Mouse (Mus musculus) thymus, postnatal 36 days (tissue): Measurements from ENCODE around the gene Gm14151.
"Not testable (repeated sequence)": the region's sequence is repeated elsewhere in the genome, so short reads cannot be mapped to it uniquely, and the experiment has no call there.

Source experiments
- DNase-seq, 2 experiments: peaks; one replicate each; pipeline ENCODE4 v3.0.0; 2022; ENCODE audit warnings: mixed read lengths in 2 of 2

Gene Gm14151

DNA sequence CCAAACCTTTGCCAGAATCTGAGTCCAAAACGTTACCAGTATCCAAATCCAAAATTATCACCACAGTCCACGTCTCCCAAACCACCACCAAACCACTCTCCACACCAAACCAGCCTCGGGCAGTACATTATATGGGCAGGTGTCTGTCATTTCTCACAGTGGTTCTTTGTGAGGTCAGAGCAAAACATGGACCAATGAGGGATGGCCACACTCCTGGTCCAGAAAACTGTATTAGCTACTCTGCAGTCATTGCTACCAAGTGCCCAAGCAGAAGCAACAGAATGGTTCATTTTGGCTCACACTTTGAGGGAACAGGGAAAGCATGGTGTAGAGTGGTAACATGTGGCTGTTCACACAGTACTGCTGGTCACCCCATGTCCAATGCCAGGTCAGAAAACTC is at the start of gene Gm14151:
Gene Gm14151, minus strand, starts transcription at position 101 of the 400 bp plus-strand sequence.
- DNase-seq: not testable (repeated sequence)

DNA sequence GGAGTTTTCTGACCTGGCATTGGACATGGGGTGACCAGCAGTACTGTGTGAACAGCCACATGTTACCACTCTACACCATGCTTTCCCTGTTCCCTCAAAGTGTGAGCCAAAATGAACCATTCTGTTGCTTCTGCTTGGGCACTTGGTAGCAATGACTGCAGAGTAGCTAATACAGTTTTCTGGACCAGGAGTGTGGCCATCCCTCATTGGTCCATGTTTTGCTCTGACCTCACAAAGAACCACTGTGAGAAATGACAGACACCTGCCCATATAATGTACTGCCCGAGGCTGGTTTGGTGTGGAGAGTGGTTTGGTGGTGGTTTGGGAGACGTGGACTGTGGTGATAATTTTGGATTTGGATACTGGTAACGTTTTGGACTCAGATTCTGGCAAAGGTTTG is 5.8 kb upstream of the Gm14151 start, which contains the start of gene Gm14147:
Gene Gm14147, plus strand, starts transcription at position 301 of the 400 bp plus-strand sequence.
- DNase-seq: not testable (repeated sequence)

DNA sequence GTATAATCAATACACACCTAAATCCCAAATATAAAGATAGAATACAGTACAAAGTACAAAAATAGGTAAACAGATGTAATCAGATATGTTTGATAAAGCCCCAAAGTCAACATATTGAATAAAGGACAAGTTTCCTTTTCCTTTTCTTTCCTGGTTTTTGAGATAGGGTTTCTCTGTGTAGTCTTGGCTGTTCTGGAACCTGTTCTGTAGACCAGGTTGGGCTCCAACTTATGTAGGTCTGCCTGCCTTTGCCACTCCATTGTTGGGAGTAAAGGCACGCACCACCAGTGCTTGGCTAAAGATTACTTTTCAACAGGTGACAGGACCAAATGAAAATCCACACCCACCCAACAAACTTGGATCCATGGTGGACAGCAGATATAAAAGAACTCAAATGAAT is 35.5 kb downstream of the Gm14151 start:
- DNase-seq: no peak

DNA sequence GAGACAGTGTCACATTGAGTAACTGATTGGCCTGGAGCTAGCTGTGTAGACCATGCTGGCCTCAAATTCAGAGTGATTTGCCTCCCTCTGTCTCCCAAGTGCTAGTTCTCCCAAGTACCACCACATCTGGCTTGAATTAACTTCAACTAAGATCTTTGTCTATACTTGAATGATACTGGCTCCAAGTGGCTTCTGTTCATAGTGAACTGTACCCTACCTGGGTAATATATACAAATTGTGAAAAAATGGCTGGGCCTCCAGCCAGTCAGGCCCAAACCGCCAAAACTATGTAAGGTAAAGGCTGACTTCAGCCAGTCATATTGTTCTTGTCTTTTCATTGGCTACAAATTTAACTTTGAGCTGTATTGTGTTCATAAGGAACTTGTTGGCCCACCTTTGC is 51.7 kb downstream of the Gm14151 start:
- no peak for DNase-seq

DNA sequence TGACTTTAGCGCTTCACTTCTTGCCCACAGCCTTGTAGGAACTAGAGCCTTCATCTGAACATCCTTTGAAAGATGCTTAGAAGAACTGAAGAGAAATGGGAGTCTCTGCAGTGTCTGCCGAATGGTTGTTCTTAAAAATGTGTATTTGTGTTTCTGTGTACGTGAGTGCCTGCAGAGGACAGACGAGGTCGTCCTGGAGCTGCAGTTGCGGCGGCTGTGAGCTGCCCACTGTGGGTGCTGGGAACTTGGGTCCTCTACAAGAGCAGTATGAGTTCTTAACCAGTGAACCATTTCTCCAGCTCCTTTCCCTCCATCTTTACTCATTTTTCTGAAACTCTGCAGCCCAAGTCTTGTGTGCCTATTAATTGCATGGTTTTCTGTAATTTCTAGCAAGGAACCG is 52.4 kb downstream of the Gm14151 start:
- no peak for DNase-seq

DNA sequence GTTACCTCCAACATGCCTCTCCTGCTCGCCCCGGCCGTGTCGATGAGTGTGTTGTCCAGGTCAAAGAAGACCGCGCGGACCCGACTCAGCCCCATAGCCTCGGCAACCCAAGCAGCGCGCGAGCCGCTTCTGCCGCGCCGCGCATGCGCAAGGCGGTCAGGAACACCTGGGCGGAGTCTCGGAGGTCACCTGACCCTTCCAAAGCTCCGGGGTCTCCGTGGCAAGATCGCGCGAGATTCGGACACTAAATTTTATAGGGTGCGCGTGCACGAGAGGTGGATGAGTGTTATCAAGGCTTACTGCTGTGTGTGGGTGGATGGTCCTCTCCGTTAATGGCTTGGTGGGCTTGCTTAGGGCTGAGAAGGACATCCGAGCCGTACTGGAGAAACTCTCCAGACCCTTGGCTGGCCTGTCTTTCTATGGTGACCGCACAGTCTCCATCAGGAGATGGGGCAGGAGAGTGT is 52.9 kb downstream of the Gm14151 start, which contains the start of the genes Ninl and Nanp:
Gene Ninl, minus strand, starts transcription at position 151 of the 464 bp plus-strand sequence.
Gene Nanp, minus strand, starts transcription at position 167 of the 464 bp plus-strand sequence.
- DNase-seq: peak; percentile 92 to 94

DNA sequence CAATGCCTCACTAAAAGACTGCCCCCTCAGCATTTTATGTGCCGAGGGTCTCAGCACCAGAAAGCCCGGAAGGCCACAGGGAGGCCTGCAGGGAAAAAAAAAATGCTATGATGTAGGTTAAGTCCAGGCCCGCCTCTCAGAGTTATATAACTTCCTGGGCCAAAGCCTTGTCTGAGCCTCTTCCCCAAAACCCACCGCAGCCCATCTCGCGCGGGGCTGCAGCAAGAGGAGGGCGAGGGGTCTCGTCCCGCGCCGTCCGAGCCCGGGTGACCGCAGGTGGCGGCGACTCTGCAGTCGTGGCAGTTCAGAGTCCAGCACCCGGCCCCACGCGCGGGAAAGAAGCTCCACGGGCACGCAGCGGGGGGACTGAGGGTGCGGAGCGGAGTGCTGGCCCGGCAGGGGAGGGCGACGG is 53.3 kb downstream of the Gm14151 start:
- no peak for DNase-seq

DNA sequence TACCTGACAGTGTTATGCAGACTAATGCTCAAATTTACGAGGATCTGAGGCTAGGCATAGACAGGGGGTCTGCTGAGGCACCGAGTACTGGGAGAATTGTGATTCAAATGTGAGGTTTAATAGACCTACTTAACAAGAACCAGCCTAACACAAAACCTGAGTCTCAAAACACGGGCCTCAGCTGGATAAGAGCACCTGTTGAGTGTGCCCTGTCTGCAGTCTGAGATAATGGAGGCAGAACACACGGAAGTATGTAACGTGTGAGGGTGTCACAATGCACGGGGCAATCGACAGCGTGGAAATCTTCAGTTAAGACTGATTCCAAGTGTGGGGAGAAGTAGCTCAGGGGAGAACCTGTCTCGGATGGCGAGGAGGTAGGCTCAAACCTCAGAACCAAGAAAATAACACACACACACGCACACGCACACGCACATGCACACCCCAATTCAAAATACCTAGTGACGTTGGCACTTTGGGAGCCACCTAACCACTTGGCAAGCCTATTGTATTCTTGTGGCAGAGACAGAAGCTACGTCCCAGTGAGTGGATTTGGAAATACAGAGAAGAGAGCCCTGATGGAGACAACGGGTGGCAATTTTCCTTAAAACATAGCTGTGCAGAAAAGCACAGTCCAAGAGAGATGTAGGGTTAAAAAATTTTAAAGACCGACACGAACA is 54.1 kb downstream of the Gm14151 start:
- DNase-seq: no peak

DNA sequence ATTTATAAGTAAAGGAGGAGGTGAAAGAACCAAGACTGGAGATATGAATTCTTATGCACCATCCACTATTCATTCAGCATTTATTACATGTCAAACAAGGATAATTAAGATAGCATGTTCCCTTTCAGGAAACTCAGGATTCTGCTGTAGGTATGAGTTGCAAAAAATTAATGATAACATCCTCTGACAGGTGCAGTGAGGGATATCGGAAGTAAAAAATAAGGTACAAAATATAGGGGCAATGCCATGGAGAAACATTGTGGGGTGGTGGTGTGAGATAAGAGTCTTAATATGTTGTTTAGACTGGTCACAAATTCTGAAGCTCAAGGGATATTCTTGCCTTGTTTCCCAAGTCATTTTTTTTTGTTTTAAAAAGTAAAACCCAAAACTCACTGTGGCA is 54.9 kb downstream of the Gm14151 start:
- no peak for DNase-seq
